Mouse (Mus musculus) intestine, embryonic 15.5 days (tissue): ENCODE results near the gene Thsd4. TPM values are rescaled to one million over a fixed set of nuclear protein-coding genes. Genes with fewer than 3 reads are reported as not detected.
A peak's percentile ranks its signal among the peaks of the same experiment; 100 is the strongest.

Experiments used
- ATAC-seq: fragments of 200-750 bp; cut with Nextera tagmentation; 2 replicates; pipeline ENCODE4 v1.8.0; 2017; ENCODE audit warnings: moderate TSS enrichment, moderate library complexity
- H3K27ac ChIP-seq: fragments of 300-500 bp; sonication (generic); 2 replicates; pipeline ENCODE4 v1.5.1; 2015; ENCODE audit warnings: mild to moderate bottlenecking, inconsistent platforms
- H3K27me3 ChIP-seq: fragments of 300-500 bp; sonication (generic); replicated peaks from 2 replicates; pipeline ENCODE4 v1.6.1; 2015; ENCODE audit warnings: inconsistent platforms
- H3K36me3 ChIP-seq: fragments of 300-500 bp; sonication (generic); 2 replicates; pipeline ENCODE4 v1.6.1; 2015; ENCODE audit warnings: inconsistent platforms
- H3K4me1 ChIP-seq: fragments of 300-500 bp; sonication (generic); replicated peaks from 2 replicates; pipeline ENCODE4 v1.6.1; 2015; ENCODE audit warnings: inconsistent platforms
- H3K4me2 ChIP-seq: fragments of 300-500 bp; sonication (generic); replicated peaks from 2 replicates; pipeline ENCODE4 v1.6.1; 2015; ENCODE audit warnings: mild to moderate bottlenecking, inconsistent platforms
- H3K4me3 ChIP-seq: fragments of 300-500 bp; sonication (generic); replicated peaks from 2 replicates; pipeline ENCODE4 v1.5.1; 2015; ENCODE audit warnings: inconsistent platforms
- H3K9ac ChIP-seq: fragments of 300-500 bp; sonication (generic); 2 replicates; pipeline ENCODE4 v1.6.1; 2015; ENCODE audit warnings: inconsistent platforms
- H3K9me3 ChIP-seq: fragments of 300-500 bp; sonication (generic); 2 replicates; pipeline ENCODE4 v1.6.1; 2016; ENCODE audit warnings: inconsistent platforms
- WGBS: fragments of 180-500 bp; shearing (Covaris S2); methylation state at CpG from one replicate; pipeline ENCODE4 v1.1.7; 2015; 5-methylcytosine and 5-hydroxymethylcytosine counted together
- polyA plus RNA-seq: library from polyadenylated mRNA; unstranded; fragments of >200 nt; fragmentation: Nextera tagmentation; extraction: Ambion mirVana; gene quantifications from 2 replicates; pipeline ENCODE4 v1.2.1, GENCODE M21; 2015

The Thsd4 gene
- polyA plus RNA-seq, 1 experiment from 2014 or later = 23.2 TPM

GRCm38 (mm10) chr9:60002323-60002722 lies 519.5 kb downstream of the Thsd4 start:
- 0 out of 2 replicates have a peak overlapping the region, but pooled peaks have one; percentile 5 for H3K4me2 ChIP-seq
- ATAC-seq = 0 out of 2 replicates have a peak, but pooled peaks have one; percentile 39
- no peak overlapping the region for H3K27ac ChIP-seq
- H3K9me3 ChIP-seq = no peaks in the 10 kb centered on the region
- 59% methylated on average over 8 of the region's 8 CpGs for WGBS
- H3K27me3 ChIP-seq = no peaks in the 10 kb centered on the region
- H3K36me3 ChIP-seq = no peaks in the 10 kb centered on the region; the same call in 1 of the 2 replicates
- peaks cover 2% of the 10 kb centered on the region; the same call in 1 of the 2 replicates for H3K4me1 ChIP-seq
- no peak overlapping the region for H3K9ac ChIP-seq
- H3K4me3 ChIP-seq = no peak overlapping the region

DNA sequence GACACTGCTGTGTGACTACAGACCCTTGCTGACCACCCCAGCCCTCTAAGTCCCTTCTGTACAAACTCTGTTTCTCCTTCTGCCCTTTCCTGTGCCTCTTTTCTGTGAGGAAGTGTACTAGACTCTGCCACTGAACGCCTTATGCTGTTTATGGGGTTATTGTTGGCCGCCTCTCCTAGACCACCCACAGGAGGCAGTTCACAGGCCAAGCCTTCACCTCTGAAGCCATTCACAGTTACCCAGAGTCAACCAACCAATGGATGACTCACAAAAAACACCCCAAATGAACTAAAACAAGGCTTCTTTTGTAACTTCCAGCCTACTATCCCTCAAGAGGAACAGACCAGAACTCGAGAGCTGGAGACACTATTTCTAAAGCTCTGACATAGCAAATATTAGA lies 520.4 kb downstream of the Thsd4 start:
- peaks cover 2% of the 10 kb centered on the region; the same call in 1 of the 2 replicates for H3K4me1 ChIP-seq
- no peaks in the 10 kb centered on the region; the same call in 1 of the 2 replicates for H3K36me3 ChIP-seq
- no peak for ATAC-seq
- 79% methylated on average over 3 of the region's 3 CpGs for WGBS
- H3K9ac ChIP-seq = no peak overlapping the region
- no peak overlapping the region for H3K27ac ChIP-seq
- H3K27me3 ChIP-seq = no peaks in the 10 kb centered on the region
- no peaks in the 10 kb centered on the region for H3K9me3 ChIP-seq
- H3K4me3 ChIP-seq = no peak overlapping the region
- H3K4me2 ChIP-seq = no peak overlapping the region

DNA sequence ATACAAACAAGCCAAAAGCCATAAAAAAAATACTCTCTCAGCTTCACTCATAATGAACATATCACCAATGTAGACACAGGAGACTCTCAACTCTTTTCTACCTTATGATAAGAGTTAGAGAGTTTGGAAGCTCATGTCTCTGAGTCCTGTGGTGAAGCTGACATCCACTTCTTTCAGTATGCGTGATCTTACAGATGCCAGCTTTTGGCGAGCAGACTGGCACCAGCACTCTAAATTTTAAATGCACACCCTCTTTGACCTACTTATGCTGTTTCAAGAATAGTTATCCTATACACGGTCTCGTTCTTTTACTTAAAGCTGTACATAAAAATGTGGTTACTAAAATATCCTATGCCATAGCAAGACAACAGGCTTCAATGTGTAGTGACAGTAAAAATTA lies 524.1 kb downstream of the Thsd4 start:
- Histone ChIP-seq H3K4me3 (no peak overlapping the region), H3K27ac (no peak overlapping the region), H3K4me1 (peaks cover 2% of the 10 kb centered on the region; the same call in 1 of the 2 replicates), H3K27me3 (no peaks in the 10 kb centered on the region), H3K9me3 (no peaks in the 10 kb centered on the region), H3K36me3 (no peaks in the 10 kb centered on the region; the same call in 1 of the 2 replicates), H3K9ac (no peak overlapping the region), H3K4me2 (no peak overlapping the region)
- no peak for ATAC-seq
- 94% methylated on average over 4 of the region's 4 CpGs for WGBS

DNA sequence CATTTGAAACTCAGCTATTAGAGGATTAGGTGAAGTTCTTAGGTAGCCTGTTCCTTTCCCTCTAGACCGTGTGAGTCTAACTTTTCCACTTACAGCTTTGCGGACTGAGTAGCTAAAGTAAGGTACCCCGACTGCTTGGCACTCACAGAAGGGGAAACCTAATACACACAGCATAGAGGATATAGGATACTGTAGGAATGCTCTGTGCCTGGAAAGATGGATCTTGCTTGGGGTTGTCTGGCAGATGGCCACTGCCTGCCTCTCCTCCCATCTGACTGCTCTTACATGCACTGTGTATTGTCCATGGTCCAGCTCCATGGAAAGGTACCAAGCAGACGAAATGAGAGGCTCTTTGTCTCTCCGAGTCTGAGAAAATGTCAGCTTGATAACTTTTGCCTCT lies 530.4 kb downstream of the Thsd4 start:
- no peak for ATAC-seq
- no peaks in the 10 kb centered on the region for H3K36me3 ChIP-seq
- H3K27ac ChIP-seq = no peak overlapping the region
- H3K9me3 ChIP-seq = no peaks in the 10 kb centered on the region
- H3K9ac ChIP-seq = no peak overlapping the region
- H3K4me3 ChIP-seq = no peak overlapping the region
- no peaks in the 10 kb centered on the region for H3K4me1 ChIP-seq
- WGBS = 84% methylated on average over 5 of the region's 5 CpGs
- no peak overlapping the region for H3K4me2 ChIP-seq
- H3K27me3 ChIP-seq = no peaks in the 10 kb centered on the region

GRCm38 (mm10) chr9:59989864-59990263 lies 532.0 kb downstream of the Thsd4 start:
- Histone ChIP-seq H3K9me3 (no peaks in the 10 kb centered on the region), H3K4me3 (no peak overlapping the region), H3K4me1 (no peaks in the 10 kb centered on the region), H3K4me2 (no peak overlapping the region), H3K9ac (no peak overlapping the region), H3K36me3 (no peaks in the 10 kb centered on the region), H3K27me3 (no peaks in the 10 kb centered on the region), H3K27ac (no peak overlapping the region)
- ATAC-seq = no peak
- 0% methylated on average over 1 of the region's 1 CpGs for WGBS

DNA sequence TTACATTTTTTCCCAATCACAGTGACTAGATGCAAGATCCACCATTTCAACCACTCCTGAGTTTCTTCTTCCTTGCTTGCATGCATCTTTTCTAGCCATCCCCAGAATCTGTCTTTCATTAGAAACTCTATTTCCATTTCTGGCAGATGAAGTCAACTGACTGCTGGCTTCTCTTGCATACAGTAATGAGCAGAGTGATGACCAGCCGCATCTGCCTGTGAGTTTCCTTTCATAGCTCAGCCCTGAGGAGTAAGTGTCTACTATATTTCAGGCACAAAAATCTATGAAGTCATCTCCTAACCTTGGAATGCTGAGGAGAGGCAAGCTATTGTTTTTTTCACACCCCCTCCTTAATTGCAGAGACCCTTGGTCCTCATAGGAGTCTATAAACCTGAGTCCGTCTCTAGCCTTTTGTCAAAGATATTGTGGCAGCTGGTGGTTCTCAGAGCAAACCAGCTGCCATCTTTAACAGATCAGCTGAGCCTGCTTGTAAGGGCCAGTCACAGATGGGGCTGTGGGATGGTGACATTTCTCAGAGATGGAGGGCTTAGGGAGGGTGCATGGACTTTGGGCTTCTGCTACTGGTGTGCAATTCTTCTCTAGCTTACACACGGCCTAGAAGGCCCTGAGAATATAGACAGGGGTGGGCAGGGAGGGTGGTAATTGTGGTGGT lies 535.8 kb downstream of the Thsd4 start:
- Histone ChIP-seq H3K9me3 (no peaks in the 10 kb centered on the region), H3K27me3 (no peaks in the 10 kb centered on the region), H3K27ac (no peak overlapping the region), H3K9ac (no peak overlapping the region), H3K4me3 (no peak overlapping the region), H3K4me2 (no peak overlapping the region), H3K36me3 (no peaks in the 10 kb centered on the region; the same call in 1 of the 2 replicates), H3K4me1 (no peaks in the 10 kb centered on the region)
- WGBS = 89% methylated on average over 3 of the region's 3 CpGs
- no peak for ATAC-seq

DNA sequence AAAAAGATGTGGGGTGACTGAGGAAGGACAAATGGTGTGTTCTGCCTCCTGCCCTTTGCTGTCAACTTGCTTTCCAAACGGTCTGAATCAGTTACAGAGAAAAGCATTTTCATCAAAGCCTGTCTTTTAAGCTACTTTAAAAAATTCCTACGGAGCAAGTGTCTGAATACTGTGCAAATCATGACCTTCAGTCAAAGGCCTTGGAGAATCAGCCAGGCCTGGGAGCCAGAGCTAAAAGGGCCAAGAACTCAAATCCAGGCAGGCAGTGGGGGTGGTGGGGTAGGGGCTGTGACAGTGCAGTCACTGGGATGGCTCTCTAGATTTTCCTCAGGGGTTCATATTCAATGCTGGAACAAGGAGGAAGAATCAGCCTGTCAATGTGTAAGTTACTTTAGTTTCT lies 540.7 kb downstream of the Thsd4 start:
- ATAC-seq = no peak
- no peaks in the 10 kb centered on the region for H3K4me1 ChIP-seq
- no peak overlapping the region for H3K4me2 ChIP-seq
- no peaks in the 10 kb centered on the region for H3K9me3 ChIP-seq
- no peak overlapping the region for H3K4me3 ChIP-seq
- WGBS = 72% methylated on average over 2 of the region's 2 CpGs
- no peaks in the 10 kb centered on the region for H3K27me3 ChIP-seq
- H3K36me3 ChIP-seq = no peaks in the 10 kb centered on the region; the same call in 1 of the 2 replicates
- H3K9ac ChIP-seq = no peak overlapping the region
- H3K27ac ChIP-seq = no peak overlapping the region

GRCm38 (mm10) chr9:59971263-59971662 lies 550.6 kb downstream of the Thsd4 start:
- H3K4me2 ChIP-seq = no peak overlapping the region
- ATAC-seq = no peak
- H3K9ac ChIP-seq = no peak overlapping the region
- no peaks in the 10 kb centered on the region for H3K27me3 ChIP-seq
- no peaks in the 10 kb centered on the region for H3K4me1 ChIP-seq
- H3K4me3 ChIP-seq = no peak overlapping the region
- H3K27ac ChIP-seq = no peak overlapping the region
- H3K36me3 ChIP-seq = no peaks in the 10 kb centered on the region
- H3K9me3 ChIP-seq = no peaks in the 10 kb centered on the region
- whole genome bisulfite sequencing = 72% methylated on average over 4 of the region's 4 CpGs

GRCm38 (mm10) chr9:59969383-59969782 lies 552.5 kb downstream of the Thsd4 start:
- no peak overlapping the region for H3K27ac ChIP-seq
- no peaks in the 10 kb centered on the region for H3K27me3 ChIP-seq
- no peak overlapping the region for H3K9ac ChIP-seq
- ATAC-seq = peak; percentile 87
- no peaks in the 10 kb centered on the region for H3K9me3 ChIP-seq
- H3K4me1 ChIP-seq = no peaks in the 10 kb centered on the region
- 26% methylated on average over 6 of the region's 6 CpGs for WGBS
- no peak overlapping the region for H3K4me2 ChIP-seq
- no peak overlapping the region for H3K4me3 ChIP-seq
- H3K36me3 ChIP-seq = no peaks in the 10 kb centered on the region

- no peaks in the 10 kb centered on the region for H3K27me3 ChIP-seq
- H3K4me3 ChIP-seq = no peak overlapping the region
- ATAC-seq = no peak
- no peaks in the 10 kb centered on the region for H3K4me1 ChIP-seq
- H3K9me3 ChIP-seq = no peaks in the 10 kb centered on the region
- no peak overlapping the region for H3K9ac ChIP-seq
- no peaks in the 10 kb centered on the region for H3K36me3 ChIP-seq
- H3K27ac ChIP-seq = no peak overlapping the region
- 70% methylated on average over 10 of the region's 10 CpGs for WGBS
- H3K4me2 ChIP-seq = no peak overlapping the region
These were observed 556.8 kb downstream of the Thsd4 start for GRCm38 (mm10) chr9:59965046-59965445.

DNA sequence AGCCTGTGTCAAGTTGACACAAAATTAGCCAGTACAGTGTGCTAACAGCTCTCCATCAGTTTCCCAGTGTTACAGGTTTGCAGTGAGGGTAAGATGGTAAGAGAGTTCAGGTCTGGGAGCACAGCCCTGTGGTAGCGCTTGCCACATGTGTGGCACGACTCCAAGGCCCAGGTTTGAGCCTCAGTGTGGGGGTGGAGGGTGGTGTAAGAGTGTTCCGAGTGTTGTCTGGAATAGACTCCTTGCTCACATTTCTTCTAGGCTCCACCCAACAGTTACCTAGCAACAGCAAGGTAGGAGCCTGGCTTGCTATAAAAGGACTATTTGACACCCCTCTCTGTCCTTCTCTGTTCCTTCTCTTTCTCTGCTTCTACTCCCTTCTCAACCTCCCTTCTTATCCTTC lies 557.5 kb downstream of the Thsd4 start:
- WGBS = 53% methylated on average over 3 of the region's 3 CpGs
- Histone ChIP-seq H3K4me3 (no peak overlapping the region), H3K4me2 (no peak overlapping the region), H3K27me3 (no peaks in the 10 kb centered on the region), H3K9me3 (no peaks in the 10 kb centered on the region), H3K9ac (no peak overlapping the region), H3K4me1 (no peaks in the 10 kb centered on the region), H3K27ac (no peak overlapping the region), H3K36me3 (no peaks in the 10 kb centered on the region)
- ATAC-seq = no peak

- Histone ChIP-seq H3K4me1 (0 out of 2 replicates have a peak, but pooled peaks cover 8% of the 10 kb centered on the region), H3K4me2 (no peak overlapping the region), H3K27me3 (no peaks in the 10 kb centered on the region), H3K9me3 (no peaks in the 10 kb centered on the region), H3K27ac (no peak overlapping the region), H3K4me3 (no peak overlapping the region), H3K9ac (no peak overlapping the region), H3K36me3 (no peaks in the 10 kb centered on the region)
- WGBS = 68% methylated on average over 14 of the region's 14 CpGs
- ATAC-seq = no peak
These were observed 560.5 kb downstream of the Thsd4 start for GRCm38 (mm10) chr9:59961201-59961955.
